Mouse (Mus musculus): ENCODE results near the gene Syt2. TPM values are rescaled to one million over a fixed set of nuclear protein-coding genes. Genes with fewer than 3 reads are reported as not detected.

Syt2 gene
- polyA plus RNA-seq (2014; fragmentation: Illumina TruSeq; extraction: RNeasy Lipid Tissue Mini Kit (QIAGEN cat#74804); ENCODE audit: low read depth, low replicate concordance), result not detected

GRCm38 (mm10) chr1:134646261-134646962, at the start of gene Syt2:
TSS of gene Syt2 (plus strand) at chr1:134646677.

Other genes starting within 250 kb of the Syt2 start
- 16.9 TPM for gene Cyb5r1, start 241.1 kb upstream of the Syt2 start, polyA plus RNA-seq (2014; fragmentation: Illumina TruSeq; extraction: RNeasy Lipid Tissue Mini Kit (QIAGEN cat#74804); ENCODE audit: low read depth, low replicate concordance)
- 47.0 TPM for gene Adipor1, start 231.3 kb upstream of the Syt2 start, polyA plus RNA-seq (2014; fragmentation: Illumina TruSeq; extraction: RNeasy Lipid Tissue Mini Kit (QIAGEN cat#74804); ENCODE audit: low read depth, low replicate concordance)
- gene Klhl12, start 191.1 kb upstream of the Syt2 start, polyA plus RNA-seq (2014; fragmentation: Illumina TruSeq; extraction: RNeasy Lipid Tissue Mini Kit (QIAGEN cat#74804); ENCODE audit: low read depth, low replicate concordance), result 23.4 TPM
- gene Rabif, start 152.0 kb upstream of the Syt2 start, polyA plus RNA-seq (2014; fragmentation: Illumina TruSeq; extraction: RNeasy Lipid Tissue Mini Kit (QIAGEN cat#74804); ENCODE audit: low read depth, low replicate concordance), result 33.3 TPM
- gene Mgat4e, start 97.0 kb upstream of the Syt2 start, polyA plus RNA-seq (2014; fragmentation: Illumina TruSeq; extraction: RNeasy Lipid Tissue Mini Kit (QIAGEN cat#74804); ENCODE audit: low read depth, low replicate concordance), result not detected
- gene Kdm5b, start 86.5 kb upstream of the Syt2 start, polyA plus RNA-seq (2014; fragmentation: Illumina TruSeq; extraction: RNeasy Lipid Tissue Mini Kit (QIAGEN cat#74804); ENCODE audit: low read depth, low replicate concordance), result 11.5 TPM